30 mouse cellular contexts compared by ENCODE assay signal in genomic region chr9:41060617-41061016, GRCm38 (mm10). TPM values are rescaled to one million over a fixed set of nuclear protein-coding genes. Genes with fewer than 3 reads are reported as not detected.
A peak's percentile ranks its signal among the peaks of the same experiment; 100 is the strongest.
DNase-seq lines count a peak whose midpoint lies in the region; ATAC-seq and TF ChIP-seq lines count a peak whose summit lies in the region.
"Had no signal": no experiment of that assay in that cellular context is flagged by ENCODE, and none has a peak within 500 bp of the region (broad histone marks: within the 10 kb centered on the region; RNA-seq: fewer than 3 reads in every experiment).

No protein-coding gene starts in this region.

- no peak for DNase-seq in hindbrain, embryonic 11.5 days (ENCODE audit: low spot score)
- peak; percentile 68 for DNase-seq in midbrain, embryonic 11.5 days (ENCODE audit: low spot score, missing footprints)
- DNase-seq in midbrain, postnatal 0 days (ENCODE audit: low spot score), result no peak
- DNase-seq in MEL (ENCODE audit: low read depth, low spot score), result no peak
- no peak for DNase-seq in embryonic facial prominence, embryonic 10.5 days (ENCODE audit: low spot score)
- DNase-seq in ovary, postnatal 10 days (ENCODE audit: low spot score), result no peak
- DNase-seq: adrenal gland, adult 8-10 months; adrenal gland, postnatal 25 days; cerebellum, adult 11-12 months; cerebellum, adult 8-10 months; cerebellum, postnatal 10 days; cerebellum, postnatal 36 days; gastrocnemius, postnatal 25 days; heart, adult 18-20 months; heart, postnatal 10 days; heart, postnatal 36 days had no signal

- no peak overlapping the region for H3K9ac ChIP-seq in hindbrain, embryonic 11.5 days (ENCODE audit: low read depth, low read length)
- no peak overlapping the region for H3K9ac ChIP-seq in hindbrain, embryonic 16.5 days (ENCODE audit: low read depth, low read length)
- no peak overlapping the region for H3K9ac ChIP-seq in midbrain, embryonic 11.5 days (ENCODE audit: low read length)
- no peak overlapping the region for H3K9ac ChIP-seq in midbrain, postnatal 0 days (replicated peaks; ENCODE audit: low read length, poor library complexity, severe bottlenecking)
- H3K9ac ChIP-seq in MEL (ENCODE audit: control insufficient read depth, low read depth, low read length, poor library complexity, severe bottlenecking), result no peak overlapping the region
- H3K9ac ChIP-seq: embryonic facial prominence, embryonic 13.5 days; forebrain, embryonic 12.5 days; forebrain, embryonic 15.5 days; heart, embryonic 12.5 days; heart, embryonic 15.5 days; hindbrain, embryonic 15.5 days; intestine, embryonic 15.5 days had no signal

- no peaks in the 10 kb centered on the region for H3K27me3 ChIP-seq in hindbrain, embryonic 11.5 days (ENCODE audit: control insufficient read depth, insufficient read depth, low read length)
- H3K27me3 ChIP-seq in hindbrain, embryonic 16.5 days (replicated peaks; ENCODE audit: control insufficient read depth, insufficient read depth, low read length), result no peaks in the 10 kb centered on the region
- no peaks in the 10 kb centered on the region for H3K27me3 ChIP-seq in midbrain, embryonic 11.5 days (ENCODE audit: control insufficient read depth, insufficient read depth, low read length)
- no peaks in the 10 kb centered on the region for H3K27me3 ChIP-seq in midbrain, postnatal 0 days (ENCODE audit: insufficient read depth, low read length)
- H3K27me3 ChIP-seq in MEL (ENCODE audit: control insufficient read depth in 1 of 2, insufficient read depth in 2 of 2, low read length in 2 of 2), result no peaks in the 10 kb centered on the region
- no peaks in the 10 kb centered on the region for H3K27me3 ChIP-seq in embryonic facial prominence, embryonic 10.5 days (replicated peaks; ENCODE audit: low read depth, poor library complexity, severe bottlenecking)
- H3K27me3 ChIP-seq: embryonic facial prominence, embryonic 13.5 days; forebrain, embryonic 12.5 days; forebrain, embryonic 15.5 days; heart, embryonic 12.5 days; heart, embryonic 15.5 days; hindbrain, embryonic 15.5 days; intestine, embryonic 15.5 days had no signal

- H3K4me1 ChIP-seq in hindbrain, embryonic 11.5 days (replicated peaks; ENCODE audit: control insufficient read depth, insufficient read depth, low read length), result peaks cover 4% of the 10 kb centered on the region; the same call in 1 of the 2 replicates
- peaks cover 10% of the 10 kb centered on the region for H3K4me1 ChIP-seq in hindbrain, embryonic 16.5 days (ENCODE audit: control insufficient read depth, insufficient read depth, low read depth, low read length)
- H3K4me1 ChIP-seq in midbrain, embryonic 11.5 days (ENCODE audit: control insufficient read depth, insufficient read depth, low read length), result no peaks in the 10 kb centered on the region
- no peaks in the 10 kb centered on the region for H3K4me1 ChIP-seq in midbrain, postnatal 0 days (ENCODE audit: insufficient read depth, low read length)
- H3K4me1 ChIP-seq in MEL (ENCODE audit: control insufficient read depth in 1 of 2, insufficient read depth in 2 of 2, low read length in 2 of 2), result peaks cover 5 to 40% of the 10 kb centered on the region in 2 experiments
- H3K4me1 ChIP-seq in embryonic facial prominence, embryonic 10.5 days, result peaks cover 29% of the 10 kb centered on the region
- H3K4me1 ChIP-seq: intestine, embryonic 15.5 days had no signal

- no peak for TF ChIP-seq EP300 in MEL (IDR thresholded peaks at IDR 0.05; ENCODE audit: low read depth in 1 of 2, low read length in 2 of 2)

- H3K27ac ChIP-seq in hindbrain, embryonic 11.5 days (ENCODE audit: low read depth, low read length), result peak overlapping the region; percentile 36; the same call in 1 of the 2 replicates
- H3K27ac ChIP-seq in hindbrain, embryonic 16.5 days (ENCODE audit: low read depth, low read length), result no peak overlapping the region
- H3K27ac ChIP-seq in midbrain, embryonic 11.5 days (ENCODE audit: low read depth, low read length), result no peak overlapping the region
- no peak overlapping the region for H3K27ac ChIP-seq in midbrain, postnatal 0 days (ENCODE audit: low read depth, low read length)
- H3K27ac ChIP-seq in MEL (ENCODE audit: control insufficient read depth, low read depth, low read length), result 0 out of 2 replicates have a peak overlapping the region, but pooled peaks have one; percentile 9
- H3K27ac ChIP-seq in embryonic facial prominence, embryonic 10.5 days (replicated peaks), result 0 out of 2 replicates have a peak overlapping the region, but pooled peaks have one; percentile 14
- H3K27ac ChIP-seq: embryonic facial prominence, embryonic 13.5 days; forebrain, embryonic 12.5 days; forebrain, embryonic 15.5 days; heart, embryonic 15.5 days; intestine, embryonic 15.5 days had no signal

- no peak for TF ChIP-seq CTCF in midbrain, postnatal 0 days (IDR thresholded peaks at IDR 0.05)
- no peak for TF ChIP-seq CTCF in MEL (IDR thresholded peaks at IDR 0.05 in 2 of 3, conservative IDR thresholded peaks at IDR 0.05 in 1 of 3; ENCODE audit: control insufficient read depth in 1 of 3, insufficient read depth in 1 of 3, low read depth in 2 of 3, low read length in 3 of 3, poor library complexity in 1 of 3, severe bottlenecking in 1 of 3)

- TF ChIP-seq RAD21 in MEL (IDR thresholded peaks at IDR 0.05; ENCODE audit: low read depth, low read length), result no peak

- no peaks in the 10 kb centered on the region for H3K36me3 ChIP-seq in hindbrain, embryonic 11.5 days (ENCODE audit: control insufficient read depth, insufficient read depth, low read length)
- no peaks in the 10 kb centered on the region for H3K36me3 ChIP-seq in hindbrain, embryonic 16.5 days (ENCODE audit: control insufficient read depth, insufficient read depth, low read length)
- no peaks in the 10 kb centered on the region for H3K36me3 ChIP-seq in midbrain, embryonic 11.5 days (ENCODE audit: control insufficient read depth, insufficient read depth, low read length)
- H3K36me3 ChIP-seq in midbrain, postnatal 0 days (ENCODE audit: insufficient read depth, low read length), result no peaks in the 10 kb centered on the region
- peaks cover 0 to 25% of the 10 kb centered on the region in 2 experiments; a peak in 2 of 4 replicates for H3K36me3 ChIP-seq in MEL (ENCODE audit: control insufficient read depth in 1 of 2, insufficient read depth in 2 of 2, low read length in 2 of 2)
- H3K36me3 ChIP-seq in embryonic facial prominence, embryonic 10.5 days (replicated peaks), result no peaks in the 10 kb centered on the region
- H3K36me3 ChIP-seq: embryonic facial prominence, embryonic 13.5 days; forebrain, embryonic 12.5 days; forebrain, embryonic 15.5 days; heart, embryonic 12.5 days; heart, embryonic 15.5 days; hindbrain, embryonic 15.5 days; intestine, embryonic 15.5 days had no signal

- no peak for TF ChIP-seq POLR2A in MEL (IDR thresholded peaks at IDR 0.05; ENCODE audit: control insufficient read depth in 1 of 2, insufficient read depth in 1 of 2, low read depth in 1 of 2, low read length in 2 of 2, poor library complexity in 1 of 2)

- no peaks in the 10 kb centered on the region for H3K79me2 ChIP-seq in MEL (ENCODE audit: control insufficient read depth, insufficient read depth, low read length, poor library complexity)

- no peak overlapping the region for H3K4me3 ChIP-seq in hindbrain, embryonic 11.5 days (ENCODE audit: low read depth, low read length)
- H3K4me3 ChIP-seq in hindbrain, embryonic 16.5 days (ENCODE audit: low read length), result no peak overlapping the region
- H3K4me3 ChIP-seq in midbrain, embryonic 11.5 days (ENCODE audit: low read depth, low read length), result no peak overlapping the region
- H3K4me3 ChIP-seq in midbrain, postnatal 0 days (ENCODE audit: low read depth, low read length), result no peak overlapping the region
- no peak overlapping the region for H3K4me3 ChIP-seq in MEL (ENCODE audit: control insufficient read depth in 1 of 2, insufficient read depth in 1 of 2, low read depth in 2 of 2, low read length in 2 of 2)
- no peak overlapping the region for H3K4me3 ChIP-seq in embryonic facial prominence, embryonic 10.5 days
- H3K4me3 ChIP-seq: embryonic facial prominence, embryonic 13.5 days; erythroblast, embryonic 14.5 days; forebrain, embryonic 12.5 days; forebrain, embryonic 15.5 days; heart, embryonic 12.5 days; heart, embryonic 15.5 days; hindbrain, embryonic 15.5 days; intestine, embryonic 15.5 days had no signal

- H3K4me2 ChIP-seq in hindbrain, embryonic 11.5 days (replicated peaks; ENCODE audit: low read depth, low read length), result no peak overlapping the region
- no peak overlapping the region for H3K4me2 ChIP-seq in hindbrain, embryonic 16.5 days (ENCODE audit: low read length)
- H3K4me2 ChIP-seq in midbrain, embryonic 11.5 days, result no peak overlapping the region
- no peak overlapping the region for H3K4me2 ChIP-seq in midbrain, postnatal 0 days (ENCODE audit: low read depth, low read length, poor library complexity, severe bottlenecking)
- H3K4me2 ChIP-seq: embryonic facial prominence, embryonic 13.5 days; forebrain, embryonic 12.5 days; forebrain, embryonic 15.5 days; heart, embryonic 12.5 days; heart, embryonic 15.5 days; hindbrain, embryonic 15.5 days; intestine, embryonic 15.5 days had no signal

- H3K9me3 ChIP-seq in hindbrain, embryonic 11.5 days (ENCODE audit: control insufficient read depth, low read length), result no peaks in the 10 kb centered on the region
- no peaks in the 10 kb centered on the region for H3K9me3 ChIP-seq in hindbrain, embryonic 16.5 days (ENCODE audit: control insufficient read depth, low read length)
- no peaks in the 10 kb centered on the region for H3K9me3 ChIP-seq in midbrain, embryonic 11.5 days (ENCODE audit: control insufficient read depth, low read length)
- H3K9me3 ChIP-seq in midbrain, postnatal 0 days (ENCODE audit: low read length), result no peaks in the 10 kb centered on the region
- H3K9me3 ChIP-seq in MEL (replicated peaks; ENCODE audit: insufficient read depth, low read length), result no peaks in the 10 kb centered on the region
- no peaks in the 10 kb centered on the region for H3K9me3 ChIP-seq in embryonic facial prominence, embryonic 10.5 days
- H3K9me3 ChIP-seq: embryonic facial prominence, embryonic 13.5 days; forebrain, embryonic 12.5 days; forebrain, embryonic 15.5 days; heart, embryonic 12.5 days; heart, embryonic 15.5 days; hindbrain, embryonic 15.5 days; intestine, embryonic 15.5 days had no signal

- no peak for ATAC-seq in hindbrain, embryonic 11.5 days (ENCODE audit: low FRiP score)
- ATAC-seq in hindbrain, embryonic 16.5 days, result no peak
- ATAC-seq in midbrain, embryonic 11.5 days (ENCODE audit: low FRiP score), result no peak
- ATAC-seq in midbrain, postnatal 0 days (ENCODE audit: low FRiP score), result no peak
- ATAC-seq: activated CD4-positive, CD25-positive, alpha-beta regulatory T cell, adult 4 months; CD4-positive, CD25-positive, alpha-beta regulatory T cell, adult 4 months; forebrain, embryonic 15.5 days; intestine, embryonic 15.5 days had no signal

- 48% methylated on average over 6 of the region's 6 CpGs for WGBS in hindbrain, embryonic 11.5 days
- WGBS in hindbrain, embryonic 16.5 days, result 73% methylated on average over 6 of the region's 6 CpGs
- WGBS in midbrain, embryonic 11.5 days, result 84% methylated on average over 6 of the region's 6 CpGs
- 90% methylated on average over 6 of the region's 6 CpGs for WGBS in midbrain, postnatal 0 days
- 60% methylated on average over 6 of the region's 6 CpGs for WGBS in embryonic facial prominence, embryonic 10.5 days

RNA-seq across cellular contexts. Expression of gene Crtam, which starts 56.2 kb away (rescaled TPM):
- polyA plus RNA-seq in hindbrain, embryonic 11.5 days (2014; fragmentation: Nextera tagmentation; extraction: Ambion mirVana), result 0.06 and 0.17 TPM in 2 replicates
- 0.06 and 0.40 TPM in 2 replicates for polyA plus RNA-seq in hindbrain, embryonic 16.5 days (2015; fragmentation: Nextera tagmentation; extraction: Ambion mirVana)
- 0.07 TPM in 1 of 2 replicates, not detected in the other for polyA plus RNA-seq in midbrain, embryonic 11.5 days (2014; fragmentation: Nextera tagmentation; extraction: Ambion mirVana)
- total RNA-seq in midbrain, postnatal 0 days (2014; rRNA removed), result 0.05 TPM in 1 of 2 replicates, not detected in the other
- 0.28 and 0.37 TPM in 2 replicates for polyA plus RNA-seq in midbrain, postnatal 0 days (2015; fragmentation: Nextera tagmentation; extraction: Ambion mirVana)
- total RNA-seq in MEL (2012; rRNA removed), result not detected in 2 replicates
- under 1 TPM in 1 of 2 experiments, not detected in 1; 0.04 TPM for polyA plus RNA-seq in MEL (2012; ENCODE audit: insufficient read depth in 1 of 2, insufficient read length in 2 of 2, low read depth in 1 of 2, low replicate concordance in 2 of 2, missing spikeins in 1 of 2)
- polyA plus RNA-seq in embryonic facial prominence, embryonic 10.5 days (2016; fragmentation: Nextera tagmentation; extraction: Ambion mirVana), result 0.05 and 0.09 TPM in 2 replicates
- total RNA-seq: gastrocnemius, adult 8-10 months; gastrocnemius, postnatal 25 days; heart, postnatal 36 days had no signal
- polyA plus RNA-seq: cortical plate, adult 2 months; erythroblast, embryonic 14.5 days; forebrain, embryonic 15.5 days; gonadal fat pad, adult 2 months; heart, embryonic 15.5 days had no signal

Comparison
In these comparisons a context has a peak if more than half of its experiments do, and no peak if none do; other contexts are left out.
1. H3K27ac ChIP-seq: peak in hindbrain, embryonic 11.5 days (single experiment), MEL (single experiment) and embryonic facial prominence, embryonic 10.5 days (single experiment); none in hindbrain, embryonic 16.5 days (single experiment), midbrain, embryonic 11.5 days (single experiment) and midbrain, postnatal 0 days (single experiment).